Mouse (Mus musculus): ENCODE results near the gene Slc35d2.

Slc35d2 gene

GRCm38 (mm10) chr13:64048467-64048866 lies 80.7 kb downstream of the Slc35d2 start:
- DNase-seq: no peak
